Mouse (Mus musculus): ENCODE results near the gene Nsd1. TPM values are rescaled to one million over a fixed set of nuclear protein-coding genes. Genes with fewer than 3 reads are reported as not detected.

The Nsd1 gene
- total RNA-seq, 2 experiments from 2014 or later: 153 to 156 TPM

Other genes with a start within 250 kb of the Nsd1 start
- 1 to 10 TPM; 1.7 to 2.6 TPM for gene Hk3, start 188.4 kb upstream of the Nsd1 start, total RNA-seq (2021)
- 10 to 100 TPM; 19.1 to 20.4 TPM for gene Uimc1, start 109.5 kb upstream of the Nsd1 start, total RNA-seq (2021)
- 10 to 100 TPM; 50.4 to 50.8 TPM for gene Zfp346, start 104.5 kb upstream of the Nsd1 start, total RNA-seq (2021)
- gene Gm17617, start 76.2 kb upstream of the Nsd1 start, total RNA-seq (2021): not detected
- under 1 TPM; 0.41 to 0.58 TPM for gene Fgfr4, start 57.1 kb upstream of the Nsd1 start, total RNA-seq (2021)
- gene Prelid1, start 110.7 kb downstream of the Nsd1 start, total RNA-seq (2021): 100 to 1,000 TPM; 169 to 177 TPM
- 10 to 100 TPM; 62.4 to 66.9 TPM for gene Rab24, start 112.2 kb downstream of the Nsd1 start, total RNA-seq (2021)
- gene Mxd3, start 120.0 kb downstream of the Nsd1 start, total RNA-seq (2021): 1 to 10 TPM; 2.4 to 2.9 TPM
- gene Lman2, start 153.0 kb downstream of the Nsd1 start, total RNA-seq (2021): 10 to 100 TPM; 44.7 to 49.4 TPM
- 10 to 100 TPM; 28.6 to 37.0 TPM for gene Rgs14, start 159.9 kb downstream of the Nsd1 start, total RNA-seq (2021)
- gene Slc34a1, start 188.4 kb downstream of the Nsd1 start, total RNA-seq (2021): not detected
- gene Pfn3, start 205.4 kb downstream of the Nsd1 start, total RNA-seq (2021): under 1 TPM in 1 of 2 experiments, not detected in 1; 0.75 TPM
- 1 to 10 TPM in 1 of 2 experiments, under 1 TPM in 1; 0.37 to 1.2 TPM for gene F12, start 217.0 kb downstream of the Nsd1 start, total RNA-seq (2021)
- 10 to 100 TPM; 76.4 to 79.2 TPM for gene Grk6, start 235.3 kb downstream of the Nsd1 start, total RNA-seq (2021)